Mouse (Mus musculus) adrenal gland, postnatal 4 days (tissue): ENCODE results near the gene Ccr7. TPM values are rescaled to one million over a fixed set of nuclear protein-coding genes. Genes with fewer than 3 reads are reported as not detected.

Experiments used
- DNase-seq, 2 experiments: peaks; one replicate each; pipeline ENCODE4 v3.0.0; 2021 to 2022; ENCODE audit warnings: low spot score in 2 of 2, mixed read lengths in 2 of 2
- total RNA-seq, 2 experiments: library from RNA; stranded (reverse); gene quantifications; 2 replicates each; pipeline ENCODE4 v1.2.3; 2021

Ccr7 gene
- total RNA-seq, 2 experiments from 2014 or later = 0.34 to 0.51 TPM

DNA sequence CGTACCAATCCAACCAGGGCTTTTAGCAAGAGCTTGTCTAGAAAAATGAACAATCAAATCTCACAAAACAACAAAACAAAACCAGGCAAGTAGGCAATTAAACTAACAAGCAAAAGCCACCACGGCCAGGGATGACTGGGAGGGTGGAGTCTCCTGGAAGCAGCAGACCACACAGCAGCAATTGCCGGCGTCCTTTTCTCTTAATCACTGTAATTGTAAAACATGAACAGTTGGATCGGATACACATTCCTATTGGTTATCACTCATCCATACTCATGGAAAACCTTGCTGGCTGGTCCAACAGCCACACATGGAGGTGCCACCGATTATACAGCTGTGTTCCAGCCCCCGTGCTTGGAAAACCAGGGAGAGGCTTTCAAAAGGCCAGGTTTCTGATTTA lies 37.0 kb downstream of the Ccr7 start:
- no peak for DNase-seq

DNA sequence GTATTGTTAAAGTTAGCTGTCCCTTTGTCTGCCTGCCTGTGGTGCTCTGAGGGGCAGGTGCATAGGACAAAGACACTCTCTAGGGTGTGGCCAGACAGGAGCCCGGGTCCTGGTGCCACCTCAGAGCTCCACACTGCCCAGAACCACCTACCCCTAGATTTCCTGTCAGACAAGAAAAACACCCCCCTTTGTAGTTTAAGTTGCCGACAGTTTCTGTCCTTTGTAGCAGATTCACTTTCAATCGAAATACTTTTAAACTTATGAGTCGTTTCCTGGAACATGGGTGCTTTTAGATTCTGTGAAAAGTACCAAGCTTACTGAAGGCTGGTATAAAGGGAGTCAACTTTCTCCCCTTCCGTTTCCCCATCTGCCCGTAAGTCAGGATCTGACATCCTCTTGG lies 38.9 kb downstream of the Ccr7 start:
- no peak for DNase-seq

DNA sequence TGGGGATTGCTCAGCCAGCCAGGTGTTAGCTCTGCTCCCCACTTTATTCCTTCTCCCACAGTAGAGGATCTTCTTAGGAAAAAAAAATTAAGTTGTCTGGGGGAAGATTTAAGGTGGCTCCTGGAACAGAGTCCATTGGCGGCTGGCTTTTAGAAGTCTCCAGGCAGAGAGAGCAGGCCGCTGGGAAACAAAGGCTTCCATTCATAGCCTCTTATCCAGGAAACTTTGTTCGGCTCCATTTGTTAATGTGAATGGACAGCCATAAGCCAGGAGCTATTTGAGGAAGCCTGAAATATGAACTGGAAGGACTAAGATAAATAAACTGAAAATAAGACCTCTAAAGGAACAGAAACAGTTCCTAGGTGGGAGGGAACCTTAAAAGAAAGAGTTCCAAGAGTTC lies 41.8 kb downstream of the Ccr7 start:
- no peak for DNase-seq

DNA sequence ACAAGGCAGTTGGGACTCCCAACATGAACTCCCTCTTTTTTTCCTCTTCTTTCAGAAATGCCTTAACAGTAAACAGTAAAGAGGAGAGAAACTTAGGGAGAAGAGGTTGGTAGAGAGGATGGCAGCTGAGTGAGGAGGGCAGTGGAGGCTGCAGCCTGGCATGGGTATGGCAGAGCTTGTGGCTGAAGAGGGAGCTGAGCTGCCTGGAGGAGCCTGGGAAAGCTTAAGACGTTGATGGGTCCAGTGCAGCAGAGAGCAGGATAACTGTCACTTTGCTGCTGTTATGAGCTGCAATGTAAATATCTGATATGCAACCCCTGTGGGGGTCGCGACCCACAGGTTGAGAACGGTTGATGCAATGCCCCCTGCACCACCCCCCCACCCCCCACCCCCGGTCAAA lies 42.2 kb downstream of the Ccr7 start:
- DNase-seq = no peak

DNA sequence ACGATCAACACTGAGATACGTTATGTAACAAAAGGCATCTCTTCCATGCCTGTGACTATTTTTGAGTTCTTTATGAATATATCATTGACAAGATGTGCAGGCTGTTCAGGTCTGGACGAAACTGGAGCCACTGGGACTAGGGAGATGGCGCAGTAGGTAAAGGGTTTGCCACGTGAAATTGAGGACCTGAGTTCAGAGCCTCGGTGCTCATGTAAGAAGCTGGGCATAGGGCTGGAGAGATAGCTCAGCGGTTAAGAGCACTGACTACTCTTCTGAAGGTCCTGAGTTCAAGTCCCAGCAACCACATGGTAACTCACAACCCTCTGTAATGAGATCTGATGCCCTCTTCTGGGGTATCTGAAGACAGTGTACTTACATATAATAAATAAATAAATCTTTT lies 43.2 kb downstream of the Ccr7 start:
- DNase-seq = no peak

DNA sequence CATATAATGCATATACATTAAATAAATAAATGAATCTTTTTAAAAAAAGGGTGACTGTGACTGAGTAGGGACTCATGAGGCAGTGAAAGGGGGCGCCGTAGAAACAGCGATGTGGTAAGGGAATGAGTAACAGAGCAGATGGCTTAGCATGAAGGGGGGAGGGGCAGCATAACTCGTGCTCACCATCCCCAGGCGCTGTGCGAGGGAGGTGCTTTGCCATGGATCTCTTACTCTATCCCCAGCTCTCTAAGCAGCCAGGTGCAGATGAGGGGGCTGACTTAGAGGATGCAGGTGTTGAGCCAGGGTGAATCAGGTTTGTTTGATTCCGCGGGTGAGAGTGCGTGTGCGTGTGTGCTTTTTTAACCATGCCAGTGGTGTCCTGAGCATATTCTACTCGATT lies 43.7 kb downstream of the Ccr7 start:
- no peak for DNase-seq

DNA sequence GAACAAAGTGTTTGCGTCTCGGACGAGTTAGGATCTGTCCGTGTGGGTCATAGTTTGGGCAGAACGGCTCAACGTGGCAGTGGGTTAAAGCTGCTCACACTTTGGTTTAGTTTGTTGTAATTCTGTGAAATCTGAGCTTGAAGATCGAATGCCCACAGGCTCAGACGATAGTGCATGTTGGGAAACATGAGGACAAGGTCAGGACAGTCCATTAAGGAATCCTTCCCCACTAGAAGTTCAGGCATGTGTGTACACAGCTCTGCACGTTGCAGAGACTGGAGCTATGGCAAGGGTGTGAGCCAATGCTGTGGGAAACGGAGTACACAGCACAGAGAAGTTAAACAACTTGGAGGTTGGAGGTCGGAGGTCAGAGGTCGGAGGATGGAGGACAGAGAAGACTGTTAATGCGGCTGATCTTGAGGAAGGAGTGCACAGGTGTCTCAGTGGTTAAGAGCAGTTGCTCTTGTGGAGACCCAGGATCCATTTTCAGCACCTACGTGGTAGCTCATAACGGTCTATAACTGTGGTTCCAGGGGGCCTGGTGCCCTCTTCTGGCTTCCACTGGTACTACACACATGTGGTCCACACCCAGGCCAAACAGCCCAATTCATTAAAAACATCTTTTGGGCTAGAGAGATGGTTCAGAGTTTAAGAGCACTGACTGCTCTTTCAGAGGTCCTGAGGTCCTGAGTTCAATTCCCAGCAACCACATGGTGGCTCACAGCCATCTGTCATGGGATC lies 44.3 kb downstream of the Ccr7 start:
- DNase-seq = no peak

DNA sequence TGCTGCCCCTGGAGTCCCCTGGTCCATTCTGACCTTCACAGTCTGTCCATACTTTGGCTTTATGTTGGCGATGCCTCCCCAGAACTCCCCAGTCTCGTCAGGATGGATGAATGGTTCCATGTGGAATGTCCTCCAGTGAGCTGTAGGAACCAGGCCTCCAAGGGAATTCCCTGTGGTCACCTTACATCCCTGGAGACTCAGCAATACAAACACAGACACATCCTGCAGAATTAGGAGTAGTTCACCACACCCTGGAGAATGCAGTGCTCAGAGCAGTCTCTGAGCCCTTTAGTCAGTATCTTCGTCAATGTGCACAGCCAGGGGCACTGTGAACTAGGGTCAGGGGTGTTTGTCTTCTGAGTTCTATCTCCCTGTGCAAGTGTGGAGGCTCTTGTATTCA lies 46.6 kb downstream of the Ccr7 start:
- DNase-seq = no peak

DNA sequence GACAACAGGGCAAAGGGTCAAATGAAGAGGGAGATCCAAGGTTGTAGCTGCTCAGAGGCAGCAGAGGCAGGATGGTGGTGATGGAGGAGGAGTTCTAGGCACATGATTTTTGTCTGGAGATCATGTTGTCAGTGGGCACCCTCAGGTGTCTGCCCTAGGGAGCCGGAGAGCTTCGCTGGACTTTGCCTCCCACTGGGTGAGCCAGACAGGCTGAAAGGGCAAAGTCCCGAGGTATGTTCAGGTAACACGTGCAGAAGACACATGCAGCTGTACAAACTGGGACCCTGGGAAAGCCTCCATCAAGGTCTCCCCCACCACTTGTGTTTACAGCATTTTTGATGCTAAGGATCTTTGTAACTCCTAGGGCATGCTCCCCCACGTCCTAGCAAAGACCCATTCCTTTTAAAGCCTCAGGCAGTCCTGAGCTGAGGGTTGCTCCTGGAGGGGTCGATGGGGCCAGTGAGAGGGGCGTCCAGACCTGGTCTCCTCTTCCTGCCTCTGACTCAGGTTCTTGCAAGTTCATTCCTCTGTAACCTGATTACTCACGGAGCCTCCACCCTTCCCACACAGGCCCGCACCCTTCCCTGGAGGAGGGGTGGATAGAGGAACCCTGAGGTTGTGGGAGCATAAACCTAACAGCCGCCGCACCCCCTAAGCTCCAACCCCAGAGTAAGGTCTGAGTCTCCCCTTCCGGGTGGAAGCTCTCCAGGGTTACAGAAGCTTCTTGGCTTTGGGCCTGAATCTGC lies 48.7 kb downstream of the Ccr7 start:
- no peak for DNase-seq

DNA sequence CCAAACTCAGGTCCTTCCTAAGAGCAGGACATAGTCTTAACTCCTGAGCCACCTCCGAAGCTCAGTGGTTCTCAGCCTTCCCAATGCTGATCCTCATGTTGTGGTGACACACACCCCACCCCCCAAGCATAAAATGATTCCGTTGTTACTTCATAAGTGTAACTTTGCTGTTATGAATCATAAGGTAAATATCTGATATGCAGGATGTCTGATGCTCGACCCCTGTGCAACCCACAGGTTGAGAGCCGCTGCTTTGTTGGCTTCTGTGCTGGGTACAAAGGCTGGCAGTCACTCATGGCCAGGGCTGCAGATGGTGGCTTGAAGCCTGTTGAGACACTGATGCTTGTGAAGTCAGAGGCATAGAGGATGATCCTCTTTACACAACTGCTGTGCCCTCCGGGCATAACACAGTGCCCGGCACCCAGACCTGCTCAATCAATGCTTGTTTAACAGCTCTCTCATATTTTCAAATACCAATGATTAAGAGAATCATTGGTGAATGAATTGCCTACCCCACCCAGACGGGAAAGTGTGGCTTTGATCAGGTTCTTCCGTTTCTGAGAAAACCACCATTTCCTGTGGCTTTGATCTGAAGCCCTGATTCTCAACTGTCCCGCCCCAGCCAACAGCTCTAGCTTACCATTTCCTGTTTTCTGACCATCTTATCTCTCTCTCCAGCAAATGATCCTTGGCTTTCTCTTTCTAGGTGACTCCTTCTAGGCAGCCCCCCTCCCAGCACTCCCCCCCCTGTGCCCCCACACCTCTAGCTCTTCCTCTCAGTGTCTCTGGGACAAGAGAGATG lies 50.1 kb downstream of the Ccr7 start:
- no peak for DNase-seq

DNA sequence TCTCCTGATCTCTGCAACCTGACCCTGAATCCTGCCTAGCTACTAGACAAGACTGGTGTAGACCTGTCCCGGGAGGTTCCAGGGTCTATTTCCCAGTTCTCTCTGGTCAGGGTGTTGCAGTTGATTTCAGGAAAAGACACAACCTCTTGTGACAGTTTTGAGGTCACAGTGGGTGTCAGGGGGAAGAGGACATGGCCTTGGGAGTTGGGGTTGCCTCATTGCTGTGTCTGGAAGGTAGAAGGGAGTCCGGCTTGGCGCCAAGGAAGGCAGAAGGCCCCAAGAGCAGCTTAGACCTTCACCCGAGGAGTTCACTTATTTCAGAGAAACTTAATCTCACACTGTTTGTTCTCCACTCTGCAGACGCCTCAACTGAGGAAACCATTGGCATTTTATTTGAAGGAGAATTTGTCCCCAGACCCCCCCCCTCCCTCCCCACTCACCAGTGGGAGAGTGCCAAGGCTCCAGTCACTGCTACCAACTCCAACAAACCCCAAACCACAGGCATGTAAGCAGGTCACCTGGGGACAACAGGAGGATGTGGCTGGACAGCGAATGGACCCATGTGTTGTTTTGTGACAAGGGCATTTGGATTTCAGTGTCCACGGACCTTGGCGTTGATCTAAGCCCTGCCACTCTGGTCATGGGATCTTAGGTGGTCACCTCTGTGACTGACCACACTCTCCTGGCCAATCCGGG lies 52.2 kb downstream of the Ccr7 start:
- DNase-seq = no peak

DNA sequence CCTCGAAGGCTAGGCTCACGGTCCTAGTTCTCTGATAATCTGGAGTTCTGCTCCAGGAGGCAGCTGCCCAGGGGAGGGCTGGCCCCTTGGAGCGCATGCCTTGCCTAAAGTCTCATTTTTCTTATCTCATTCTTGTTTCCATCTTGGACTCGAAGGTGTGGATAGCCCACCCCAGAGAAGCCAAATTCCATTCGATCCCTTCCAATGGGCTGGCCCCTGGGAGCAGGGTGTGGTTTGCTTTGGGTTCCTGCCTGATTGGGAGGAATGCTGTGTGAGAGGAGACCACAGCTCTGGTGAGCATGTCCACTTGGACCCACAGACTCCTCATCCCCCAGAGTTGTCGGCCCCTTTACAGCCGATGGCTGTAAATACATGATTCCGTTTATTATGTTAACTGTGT lies 53.2 kb downstream of the Ccr7 start:
- no peak for DNase-seq

DNA sequence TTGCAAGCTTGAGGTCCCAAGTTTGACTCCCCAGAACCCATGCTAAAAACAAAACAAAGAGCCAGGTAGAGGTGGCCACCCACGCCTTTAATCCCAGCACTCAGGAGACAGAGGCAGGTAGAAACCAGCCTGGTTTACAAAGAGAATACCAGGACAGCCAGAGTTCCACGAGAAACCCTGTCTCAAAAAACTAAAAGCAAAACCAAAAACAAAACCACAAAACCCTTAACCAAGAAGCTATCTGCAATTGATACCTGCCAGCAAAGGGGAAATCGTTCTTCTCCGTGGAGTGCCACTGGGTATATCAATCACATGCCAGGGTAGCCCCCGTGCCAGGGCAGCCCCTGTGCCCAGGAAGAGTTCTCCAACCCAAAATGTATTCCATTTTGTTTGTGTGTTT lies 54.7 kb downstream of the Ccr7 start:
- DNase-seq = no peak

DNA sequence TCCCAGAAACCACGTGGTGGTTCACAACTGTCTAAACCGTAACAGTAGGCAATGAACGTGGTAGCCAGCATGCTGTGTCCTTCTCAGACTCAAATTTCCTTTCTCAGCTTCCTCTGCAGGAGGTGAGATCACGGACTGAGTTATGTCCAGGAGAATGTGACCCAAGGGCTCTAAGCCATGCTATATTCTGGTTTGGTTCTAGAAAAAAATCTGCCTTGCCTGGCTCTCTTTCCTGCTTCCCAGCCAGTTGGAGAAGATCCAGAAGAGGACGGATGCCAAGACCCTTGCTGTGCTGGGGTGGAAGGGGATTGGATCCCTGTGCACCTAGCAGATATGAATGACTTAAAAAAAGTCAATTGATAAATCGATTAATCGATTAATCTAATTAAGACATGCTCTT lies 55.4 kb downstream of the Ccr7 start:
- no peak for DNase-seq

DNA sequence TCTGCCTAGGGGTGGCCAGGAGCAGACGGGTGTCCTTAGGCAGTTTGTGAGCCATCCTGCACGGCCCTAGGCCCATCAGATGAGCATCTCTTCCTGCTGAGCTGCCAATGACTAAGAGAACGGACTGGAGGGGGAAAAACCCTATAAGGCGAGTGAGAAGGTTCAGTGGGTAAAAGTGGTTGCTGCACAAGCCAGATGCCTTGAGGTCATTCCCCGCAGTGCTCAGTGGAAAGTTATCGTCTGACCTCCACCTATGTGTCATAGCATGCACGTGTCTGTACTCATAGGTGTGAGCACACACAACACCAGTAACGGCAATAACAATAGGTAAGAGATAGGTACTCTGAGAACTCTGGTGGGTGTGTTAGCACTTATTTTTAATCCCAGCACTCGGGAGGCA lies 56.0 kb downstream of the Ccr7 start:
- DNase-seq = no peak

DNA sequence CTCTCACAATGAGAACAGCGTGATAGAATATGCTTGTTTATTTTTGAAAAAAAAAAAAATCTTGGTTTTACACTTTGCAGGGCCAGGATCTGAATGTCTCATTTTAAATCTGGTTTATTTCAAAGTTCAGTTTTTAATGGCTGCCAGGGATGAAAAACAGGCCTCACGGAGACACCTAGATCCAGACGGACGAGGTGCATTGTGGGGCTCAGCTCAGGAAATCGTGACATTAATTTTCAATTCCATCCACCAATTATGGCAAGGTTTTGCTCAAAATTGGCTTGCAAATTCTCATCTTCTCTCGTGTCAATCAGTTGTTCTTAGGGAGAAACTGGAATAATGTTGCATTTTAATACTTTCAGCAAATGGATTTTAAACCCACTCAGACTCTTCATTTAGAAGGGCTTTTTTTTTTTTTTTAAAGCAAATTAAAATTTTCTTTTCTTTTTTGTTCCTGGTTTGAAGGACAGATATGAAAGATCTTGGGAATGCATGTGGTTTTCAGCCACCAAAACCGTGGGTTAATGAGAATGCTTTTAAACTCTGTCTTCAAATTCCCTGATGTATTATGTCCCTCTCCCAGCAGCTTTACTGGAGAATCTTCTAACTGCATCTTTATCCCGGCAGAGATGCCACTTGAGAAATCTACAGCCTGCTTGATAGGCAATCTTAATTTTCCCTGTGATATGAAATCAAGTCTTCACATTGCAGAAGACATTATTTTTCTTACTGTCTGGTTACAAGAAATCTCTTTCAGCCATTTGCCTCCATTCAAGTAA lies 57.7 kb downstream of the Ccr7 start:
- DNase-seq = no peak

DNA sequence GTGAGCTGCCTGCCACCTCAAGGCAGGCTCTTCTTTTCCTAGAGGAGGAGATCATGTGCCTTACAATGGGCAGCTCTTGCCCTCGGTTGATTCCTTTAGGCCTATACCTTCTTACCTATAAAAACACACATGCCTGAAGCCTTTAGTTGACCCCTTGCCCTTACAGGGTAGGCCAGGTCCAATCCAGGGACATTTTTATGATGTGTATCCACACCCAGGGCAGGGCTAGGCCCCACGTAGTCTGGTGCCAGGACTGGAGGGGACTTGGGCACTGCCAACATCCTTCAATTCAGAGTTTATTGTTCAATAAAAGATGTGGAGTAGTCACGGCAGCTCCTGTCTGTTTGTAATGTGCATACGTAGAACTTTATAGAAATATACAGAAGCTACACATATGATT lies 58.5 kb downstream of the Ccr7 start:
- no peak for DNase-seq

DNA sequence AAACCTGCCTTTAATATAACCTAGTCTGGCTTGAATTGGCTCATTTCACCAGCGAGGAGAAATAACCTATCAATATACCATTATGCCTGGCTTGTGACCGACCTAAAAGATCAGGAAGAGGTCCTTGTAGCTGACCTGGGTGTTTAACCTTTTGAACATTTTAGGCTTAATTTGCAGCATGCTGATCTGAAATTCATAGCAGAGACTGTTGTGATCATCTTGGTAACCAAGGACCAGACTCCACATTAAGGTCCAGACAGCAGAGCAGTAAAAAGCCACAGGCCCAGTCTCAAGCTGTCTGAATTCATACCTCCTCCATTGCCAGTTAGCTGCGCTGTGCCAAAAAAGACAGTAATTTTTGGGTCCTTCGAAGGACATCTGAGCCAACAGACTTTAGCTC lies 59.1 kb downstream of the Ccr7 start:
- no peak for DNase-seq

DNA sequence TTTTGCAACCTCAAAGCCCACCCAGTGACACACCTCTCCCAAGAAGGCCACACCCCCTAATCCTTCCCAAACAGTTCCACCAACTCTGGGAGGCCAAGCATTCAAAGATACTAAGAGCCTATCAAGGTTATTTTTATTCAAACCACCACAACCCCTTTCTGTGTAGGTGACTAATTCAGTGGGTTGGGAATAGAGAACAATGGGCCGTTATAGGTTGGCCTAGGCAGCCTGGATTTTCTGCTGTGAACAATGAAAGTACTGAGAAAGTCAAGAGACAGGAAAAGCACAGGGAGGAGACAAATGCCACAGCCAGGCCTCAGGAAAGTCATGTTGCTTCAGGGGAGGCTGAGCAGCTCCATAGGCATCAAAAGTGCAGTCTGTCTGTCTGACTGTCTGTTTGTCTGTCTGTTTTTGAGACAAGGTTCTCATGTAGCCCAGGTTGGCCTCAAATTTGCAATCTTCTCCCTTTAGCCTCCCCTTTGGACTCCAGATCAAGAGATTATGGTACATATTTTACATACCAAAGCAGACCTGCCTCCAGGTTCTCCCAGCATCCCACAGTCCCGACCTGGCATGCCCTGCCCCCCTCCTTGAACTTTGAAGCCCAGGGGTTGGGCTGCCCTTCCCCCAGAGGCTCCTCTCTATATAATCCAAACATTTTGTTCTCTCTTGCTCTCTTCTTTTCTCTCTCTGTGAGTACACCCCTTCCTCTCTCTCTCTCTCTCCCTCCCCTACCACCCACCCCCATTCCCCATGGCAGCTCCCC lies 59.8 kb downstream of the Ccr7 start:
- no peak for DNase-seq
